12 mouse cellular contexts compared by ENCODE assay signal in genomic region chr12:73043396-73044167, GRCm38 (mm10). TPM values are rescaled to one million over a fixed set of nuclear protein-coding genes. Genes with fewer than 3 reads are reported as not detected.
A peak's percentile ranks its signal among the peaks of the same experiment; 100 is the strongest.
DNase-seq lines count a peak whose midpoint lies in the region; ATAC-seq and TF ChIP-seq lines count a peak whose summit lies in the region.
"Had no signal": no experiment of that assay in that cellular context is flagged by ENCODE, and none has a peak within 500 bp of the region (broad histone marks: within the 10 kb centered on the region; RNA-seq: fewer than 3 reads in every experiment).

No protein-coding gene starts in this region.

- H3K4me3 ChIP-seq in lung, postnatal 0 days (ENCODE audit: low read depth, low read length) = no peak overlapping the region

- DNase-seq in gastrocnemius, postnatal 10 days = peak; percentile 40
- DNase-seq in gastrocnemius, adult 8-10 months (ENCODE audit: low spot score in 2 of 2) = no peak
- no peak for DNase-seq in lung, postnatal 0 days (ENCODE audit: low spot score)
- no peak for DNase-seq in lung, postnatal 10 days
- peak; percentile 52 for DNase-seq in gastrocnemius, postnatal 14 days
- peak; percentile 59 for DNase-seq in neural tube, embryonic 10.5 days (ENCODE audit: extremely low spot score, low spot score)
- DNase-seq in adrenal gland, postnatal 10 days = no peak
- DNase-seq: cerebellum, postnatal 36 days had no signal

- no peaks in the 10 kb centered on the region for H3K9me3 ChIP-seq in lung, postnatal 0 days (ENCODE audit: low read length)

- peak overlapping the region; percentile 89 for H3K4me2 ChIP-seq in lung, postnatal 0 days (replicated peaks; ENCODE audit: low read depth, low read length)

- WGBS in lung, postnatal 0 days = 21% methylated on average over 14 of the region's 14 CpGs

- no peak overlapping the region for H3K9ac ChIP-seq in lung, postnatal 0 days (replicated peaks; ENCODE audit: low read depth)

- no peak for ATAC-seq in lung, postnatal 0 days
- no peak for ATAC-seq in granulocyte monocyte progenitor cell, adult 5-6 weeks (replicated peaks; ENCODE audit: poor library complexity, severe bottlenecking)
- ATAC-seq: CD4-positive, CD25-positive, alpha-beta regulatory T cell, adult 4 months had no signal

- TF ChIP-seq EP300 in lung, postnatal 0 days (IDR thresholded peaks at IDR 0.05) = no peak

- intact Hi-C loops in gastrocnemius, postnatal 14 days (cut with DNase I; ENCODE audit: low total_unique reads) = no loop called here

- TF ChIP-seq CTCF in lung, postnatal 0 days (IDR thresholded peaks at IDR 0.05) = no peak

- H3K36me3 ChIP-seq in lung, postnatal 0 days (ENCODE audit: insufficient read depth, low read length) = no peaks in the 10 kb centered on the region

- peaks cover 20% of the 10 kb centered on the region for H3K4me1 ChIP-seq in lung, postnatal 0 days (ENCODE audit: insufficient read depth, low read depth, low read length)

- no peak overlapping the region for H3K27ac ChIP-seq in lung, postnatal 0 days (ENCODE audit: low read length)
- H3K27ac ChIP-seq: heart, adult 2 months; left cerebral cortex, adult 2 months had no signal

- H3K27me3 ChIP-seq in lung, postnatal 0 days (replicated peaks; ENCODE audit: insufficient read depth, low read length) = peaks cover 83% of the 10 kb centered on the region

RNA-seq across cellular contexts. Expression of gene Six1, which starts 10.1 kb away (rescaled TPM):
- 10 to 100 TPM; 38.1 to 44.1 TPM for total RNA-seq in gastrocnemius, postnatal 10 days (2021)
- 10 to 100 TPM; 59.5 to 67.4 (median 60.9) TPM for total RNA-seq in gastrocnemius, adult 8-10 months (2022)
- polyA plus RNA-seq in lung, postnatal 0 days (2015; fragmentation: Nextera tagmentation; extraction: Ambion mirVana) = 0.70 and 0.92 TPM in 2 replicates
- 10 to 100 TPM; 43.5 to 46.4 TPM for total RNA-seq in gastrocnemius, postnatal 14 days (2021)
- total RNA-seq in adrenal gland, postnatal 10 days (2021) = 10 to 100 TPM in 1 of 2 experiments, 1 to 10 TPM in 1; 7.1 to 12.8 TPM
- not detected in 2 replicates for total RNA-seq in granulocyte monocyte progenitor cell, adult 5-6 weeks (2014; fragmentation: Nextera tagmentation)
- 0.30 TPM in 1 of 2 replicates, not detected in the other for total RNA-seq in granulocyte monocyte progenitor cell, adult 5-6 weeks (2017)
- polyA plus RNA-seq: CD4-positive, CD25-positive, alpha-beta regulatory T cell, adult 4 months had no signal

Comparison
In these comparisons a context has a peak if more than half of its experiments do, and no peak if none do; other contexts are left out.
1. DNase-seq: peak in gastrocnemius, postnatal 10 days (single experiment), gastrocnemius, postnatal 14 days (single experiment) and neural tube, embryonic 10.5 days (single experiment); none in gastrocnemius, adult 8-10 months (0 of 2), lung, postnatal 0 days (single experiment), lung, postnatal 10 days (single experiment) and adrenal gland, postnatal 10 days (single experiment).
2. RNA of gene Six1, which starts 10.1 kb away (total RNA-seq): 59.5 to 67.4 TPM in gastrocnemius, adult 8-10 months, 43.5 to 46.4 TPM in gastrocnemius, postnatal 14 days, 38.1 to 44.1 TPM in gastrocnemius, postnatal 10 days and 7.1 to 12.8 TPM in adrenal gland, postnatal 10 days; 0.30 TPM in granulocyte monocyte progenitor cell, adult 5-6 weeks; every median in the first group is over 4 times any median in the second.